In the genomic region with DNA sequence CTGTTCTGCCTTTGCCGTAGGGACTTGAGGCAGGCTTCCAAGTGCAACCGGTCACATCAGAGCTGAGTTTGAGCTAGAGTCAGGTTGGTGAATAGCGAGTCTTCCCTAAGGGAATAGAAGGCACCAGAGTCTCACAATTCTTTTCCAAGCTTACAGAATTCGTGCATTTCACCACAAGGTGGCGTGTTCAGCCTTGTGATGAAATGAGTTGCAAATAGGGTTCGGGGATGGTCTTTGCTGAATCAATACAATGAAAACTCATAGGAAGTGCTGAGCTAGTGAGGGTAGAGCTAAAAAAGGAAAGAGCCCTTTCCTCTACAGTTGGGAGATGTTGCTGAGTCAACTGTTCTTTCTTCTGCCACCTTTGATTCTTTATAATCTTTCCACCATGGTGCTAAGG, we compare ENCODE assay signal across 8 mouse cellular contexts. TPM values are rescaled to one million over a fixed set of nuclear protein-coding genes. Genes with fewer than 3 reads are reported as not detected.
DNase-seq lines count a peak whose midpoint lies in the region; ATAC-seq and TF ChIP-seq lines count a peak whose summit lies in the region.

No protein-coding gene starts in this region.

- TF ChIP-seq CTCF in MEL (IDR thresholded peaks at IDR 0.05 in 2 of 3, conservative IDR thresholded peaks at IDR 0.05 in 1 of 3; ENCODE audit: control insufficient read depth in 1 of 3, insufficient read depth in 1 of 3, low read depth in 2 of 3, low read length in 3 of 3, poor library complexity in 1 of 3, severe bottlenecking in 1 of 3) = peak in 1 of 3 experiments; percentile 27; a peak in 2 of 6 replicates

- peak; percentile 20 for TF ChIP-seq RAD21 in MEL (IDR thresholded peaks at IDR 0.05; ENCODE audit: low read depth, low read length)

- no peak for TF ChIP-seq EP300 in MEL (IDR thresholded peaks at IDR 0.05; ENCODE audit: low read depth in 1 of 2, low read length in 2 of 2)

- H3K4me2 ChIP-seq in heart, embryonic 11.5 days = no peak overlapping the region

- H3K79me2 ChIP-seq in MEL (ENCODE audit: control insufficient read depth, insufficient read depth, low read length, poor library complexity) = no peaks in the 10 kb centered on the region

- no peaks in the 10 kb centered on the region for H3K27me3 ChIP-seq in heart, embryonic 11.5 days (ENCODE audit: control insufficient read depth, insufficient read depth, low read length)
- no peaks in the 10 kb centered on the region for H3K27me3 ChIP-seq in MEL (ENCODE audit: control insufficient read depth in 1 of 2, insufficient read depth in 2 of 2, low read length in 2 of 2)
- H3K27me3 ChIP-seq in hindbrain, embryonic 10.5 days (ENCODE audit: insufficient read depth, poor library complexity, severe bottlenecking) = no peaks in the 10 kb centered on the region

- 18% methylated on average over 6 of the region's 6 CpGs for WGBS in heart, embryonic 11.5 days (ENCODE audit: insufficient replicate concordance)
- 19% methylated on average over 6 of the region's 6 CpGs for WGBS in hindbrain, embryonic 10.5 days

- no peak for ATAC-seq in heart, embryonic 11.5 days (replicated peaks; ENCODE audit: insufficient number of reproducible peaks, low FRiP score, low TSS enrichment)
- no peak for ATAC-seq in erythroblast, adult 5-6 weeks (replicated peaks; ENCODE audit: low FRiP score, poor library complexity, severe bottlenecking)

- H3K4me3 ChIP-seq in heart, embryonic 11.5 days (ENCODE audit: low read depth, low read length) = no peak overlapping the region
- no peak overlapping the region for H3K4me3 ChIP-seq in MEL (ENCODE audit: control insufficient read depth in 1 of 2, insufficient read depth in 1 of 2, low read depth in 2 of 2, low read length in 2 of 2)
- H3K4me3 ChIP-seq in hindbrain, embryonic 10.5 days = no peak overlapping the region

- no peak for TF ChIP-seq POLR2A in MEL (IDR thresholded peaks at IDR 0.05; ENCODE audit: control insufficient read depth in 1 of 2, insufficient read depth in 1 of 2, low read depth in 1 of 2, low read length in 2 of 2, poor library complexity in 1 of 2)

- H3K9ac ChIP-seq in heart, embryonic 11.5 days (ENCODE audit: low read depth, low read length) = no peak overlapping the region
- H3K9ac ChIP-seq in MEL (ENCODE audit: control insufficient read depth, low read depth, low read length, poor library complexity, severe bottlenecking) = no peak overlapping the region

- H3K9me3 ChIP-seq in heart, embryonic 11.5 days (replicated peaks; ENCODE audit: control insufficient read depth, low read length) = no peaks in the 10 kb centered on the region
- no peaks in the 10 kb centered on the region for H3K9me3 ChIP-seq in MEL (replicated peaks; ENCODE audit: insufficient read depth, low read length)
- no peaks in the 10 kb centered on the region for H3K9me3 ChIP-seq in hindbrain, embryonic 10.5 days

- DNase-seq in heart, adult 8-10 months (ENCODE audit: low spot score) = peak; percentile 33
- DNase-seq in MEL (ENCODE audit: low read depth, low spot score) = peak; percentile 4
- peak; percentile 29 to 47 for DNase-seq in cerebellum, postnatal 25 days
- DNase-seq in hindbrain, embryonic 10.5 days (ENCODE audit: low spot score) = peak; percentile 62
- DNase-seq in layer of hippocampus, adult 9-10 months (ENCODE audit: low spot score) = peak; percentile 65
- DNase-seq in neural tube, embryonic 10.5 days (ENCODE audit: extremely low spot score, low spot score) = peak; percentile 62

- H3K4me1 ChIP-seq in heart, embryonic 11.5 days (ENCODE audit: control insufficient read depth, insufficient read depth, low read length) = no peaks in the 10 kb centered on the region
- H3K4me1 ChIP-seq in MEL (ENCODE audit: control insufficient read depth in 1 of 2, insufficient read depth in 2 of 2, low read length in 2 of 2) = no peaks in the 10 kb centered on the region
- no peaks in the 10 kb centered on the region for H3K4me1 ChIP-seq in hindbrain, embryonic 10.5 days (replicated peaks)

- H3K27ac ChIP-seq in heart, embryonic 11.5 days (ENCODE audit: low read depth, low read length) = no peak overlapping the region
- H3K27ac ChIP-seq in MEL (ENCODE audit: control insufficient read depth, low read depth, low read length) = no peak overlapping the region
- no peak overlapping the region for H3K27ac ChIP-seq in hindbrain, embryonic 10.5 days

- no peaks in the 10 kb centered on the region for H3K36me3 ChIP-seq in heart, embryonic 11.5 days (ENCODE audit: control insufficient read depth, insufficient read depth, low read length)
- H3K36me3 ChIP-seq in MEL (ENCODE audit: control insufficient read depth in 1 of 2, insufficient read depth in 2 of 2, low read length in 2 of 2) = no peaks in the 10 kb centered on the region
- no peaks in the 10 kb centered on the region for H3K36me3 ChIP-seq in hindbrain, embryonic 10.5 days

TF ChIP-seq in MEL, 35 proteins besides CTCF, POLR2A, EP300 and RAD21:
- TF ChIP-seq SMC3 (IDR thresholded peaks at IDR 0.05; ENCODE audit: low read depth, low read length) (peak; percentile 33), E2F4 (IDR thresholded peaks at IDR 0.05; ENCODE audit: borderline replicate concordance, low read depth, low read length) (no peak), ZC3H11A (IDR thresholded peaks at IDR 0.05; ENCODE audit: low read depth, low read length) (no peak), MAX (IDR thresholded peaks at IDR 0.05; ENCODE audit: low read length) (no peak), BHLHE40 (IDR thresholded peaks at IDR 0.05; ENCODE audit: borderline replicate concordance, low read depth, low read length) (no peak)

RNA-seq across cellular contexts. Expression of gene BC067074, which starts 29.0 kb away (rescaled TPM):
- total RNA-seq in heart, adult 8-10 months (2022) = 1 to 10 TPM; 2.8 to 4.1 (median 3.2) TPM
- polyA plus RNA-seq in heart, embryonic 11.5 days (2014; fragmentation: Nextera tagmentation; extraction: Ambion mirVana) = 3.0 and 3.1 TPM in 2 replicates
- total RNA-seq in MEL (2012; rRNA removed) = not detected in 2 replicates
- not detected for polyA plus RNA-seq in MEL (2012; ENCODE audit: insufficient read depth in 1 of 2, insufficient read length in 2 of 2, low read depth in 1 of 2, low replicate concordance in 2 of 2, missing spikeins in 1 of 2)
- polyA plus RNA-seq in hindbrain, embryonic 10.5 days (2016; fragmentation: Nextera tagmentation; extraction: Ambion mirVana) = 1.8 TPM in 2 replicates
- total RNA-seq in erythroblast, adult 5-6 weeks (2015; ENCODE audit: low replicate concordance) = not detected in 2 replicates
- total RNA-seq in erythroblast, adult 5-6 weeks (2017; ENCODE audit: low replicate concordance) = not detected in 2 replicates

Comparison
In these comparisons a context has a peak if more than half of its experiments do, and no peak if none do; other contexts are left out.
1. DNase-seq: peak in every context shown above with its lines; median percentile 65 in layer of hippocampus, adult 9-10 months; 62 in hindbrain, embryonic 10.5 days; 62 in neural tube, embryonic 10.5 days; 38 in cerebellum, postnatal 25 days; 33 in heart, adult 8-10 months; 4 in MEL.